Mouse (Mus musculus) hindbrain, embryonic 11.5 days (tissue): ENCODE results near the gene Cxcl10. TPM values are rescaled to one million over a fixed set of nuclear protein-coding genes. Genes with fewer than 3 reads are reported as not detected.
A peak's percentile ranks its signal among the peaks of the same experiment; 100 is the strongest.

Source experiments
- ATAC-seq: fragments of 200-750 bp; cut with Nextera tagmentation; 2 replicates; pipeline ENCODE4 v1.8.0; 2017; ENCODE audit warnings: mild to moderate bottlenecking, moderate TSS enrichment, moderate library complexity; ENCODE audit not compliant: low FRiP score
- DNase-seq: peaks from one replicate; pipeline ENCODE4 v3.0.0-alpha.2; 2015; ENCODE audit warnings: low spot score
- H3K27ac ChIP-seq: fragments of 300-500 bp; sonication (generic); 2 replicates; pipeline ENCODE4 v1.5.1; 2014; ENCODE audit warnings: mild to moderate bottlenecking, low read depth, low read length
- H3K27me3 ChIP-seq: fragments of 300-500 bp; sonication (generic); 2 replicates; pipeline ENCODE4 v1.6.1; 2014; ENCODE audit warnings: mild to moderate bottlenecking, low read length, moderate library complexity, mixed read lengths; ENCODE audit not compliant: control insufficient read depth, insufficient read depth
- H3K36me3 ChIP-seq: fragments of 300-500 bp; sonication (generic); 2 replicates; pipeline ENCODE4 v1.6.1; 2014; ENCODE audit warnings: mild to moderate bottlenecking, low read length, moderate library complexity, mixed read lengths; ENCODE audit not compliant: control insufficient read depth, insufficient read depth
- H3K4me1 ChIP-seq: fragments of 300-500 bp; sonication (generic); replicated peaks from 2 replicates; pipeline ENCODE4 v1.6.1; 2014; ENCODE audit warnings: low read length, mixed read lengths; ENCODE audit not compliant: control insufficient read depth, insufficient read depth
- H3K4me2 ChIP-seq: fragments of 300-500 bp; sonication (generic); replicated peaks from 2 replicates; pipeline ENCODE4 v1.6.1; 2014; ENCODE audit warnings: mild to moderate bottlenecking, low read depth, low read length
- H3K4me3 ChIP-seq: fragments of 300-500 bp; sonication (generic); 2 replicates; pipeline ENCODE4 v1.5.1; 2014; ENCODE audit warnings: low read depth, low read length
- H3K9ac ChIP-seq: fragments of 300-500 bp; sonication (generic); 2 replicates; pipeline ENCODE4 v1.6.1; 2014; ENCODE audit warnings: low read depth, low read length
- H3K9me3 ChIP-seq: fragments of 300-500 bp; sonication (generic); 2 replicates; pipeline ENCODE4 v1.6.1; 2016; ENCODE audit warnings: low read length; ENCODE audit not compliant: control insufficient read depth
- WGBS: fragments of 180-500 bp; shearing (Covaris S2); extraction: QIAGEN DNeasy Blood & Tissue Kit; methylation state at CpG from one replicate; pipeline ENCODE4 v1.1.7; 2014; 5-methylcytosine and 5-hydroxymethylcytosine counted together
- polyA plus RNA-seq: library from polyadenylated mRNA; unstranded; fragments of >200 nt; fragmentation: Nextera tagmentation; extraction: Ambion mirVana; gene quantifications from 2 replicates; pipeline ENCODE4 v1.2.1, GENCODE M21; 2014

Gene Cxcl10
- polyA plus RNA-seq, 1 experiment from 2014 or later = 0.57 TPM

- Histone ChIP-seq H3K27me3 (no peaks in the 10 kb centered on the region), H3K9ac (no peak overlapping the region), H3K9me3 (no peaks in the 10 kb centered on the region), H3K4me2 (no peak overlapping the region), H3K36me3 (no peaks in the 10 kb centered on the region), H3K4me3 (no peak overlapping the region), H3K27ac (no peak overlapping the region), H3K4me1 (no peaks in the 10 kb centered on the region)
- no peak for DNase-seq
- WGBS = 77% methylated on average over 8 of the region's 8 CpGs
- no peak for ATAC-seq
These were observed 26.9 kb downstream of the Cxcl10 start for GRCm38 (mm10) chr5:92321631-92322400.

- 93% methylated on average over 14 of the region's 14 CpGs for WGBS
- no peaks in the 10 kb centered on the region for H3K9me3 ChIP-seq
- no peak for ATAC-seq
These were observed 30.1 kb downstream of the Cxcl10 start for GRCm38 (mm10) chr5:92318596-92318995.

GRCm38 (mm10) chr5:92318119-92318518 lies 30.6 kb downstream of the Cxcl10 start:
- Histone ChIP-seq H3K4me1 (no peaks in the 10 kb centered on the region), H3K36me3 (no peaks in the 10 kb centered on the region), H3K9me3 (no peaks in the 10 kb centered on the region), H3K4me3 (no peak overlapping the region), H3K27ac (no peak overlapping the region), H3K27me3 (no peaks in the 10 kb centered on the region), H3K9ac (no peak overlapping the region), H3K4me2 (no peak overlapping the region)
- WGBS = 91% methylated on average over 7 of the region's 7 CpGs
- DNase-seq (no peak), ATAC-seq (no peak)

More at GRCm38 (mm10) chr5:92318596-92318995, 30.1 kb downstream of the Cxcl10 start:
- Histone ChIP-seq H3K9ac (no peak overlapping the region), H3K27me3 (no peaks in the 10 kb centered on the region), H3K36me3 (no peaks in the 10 kb centered on the region), H3K4me3 (no peak overlapping the region), H3K27ac (no peak overlapping the region), H3K4me2 (no peak overlapping the region), H3K4me1 (no peaks in the 10 kb centered on the region)
- no peak for DNase-seq

- H3K4me1 ChIP-seq = no peaks in the 10 kb centered on the region; the same call in 1 of the 2 replicates
- H3K27me3 ChIP-seq = no peaks in the 10 kb centered on the region
- no peak overlapping the region for H3K4me3 ChIP-seq
- WGBS = 81% methylated on average over 7 of the region's 7 CpGs
- no peaks in the 10 kb centered on the region for H3K36me3 ChIP-seq
- DNase-seq = no peak
- no peak overlapping the region for H3K27ac ChIP-seq
- H3K9ac ChIP-seq = no peak overlapping the region
- no peak overlapping the region for H3K4me2 ChIP-seq
- no peaks in the 10 kb centered on the region for H3K9me3 ChIP-seq
- no peak for ATAC-seq
These were observed 34.9 kb downstream of the Cxcl10 start for GRCm38 (mm10) chr5:92313776-92314175.

GRCm38 (mm10) chr5:92312046-92312715 lies 36.5 kb downstream of the Cxcl10 start:
- Histone ChIP-seq H3K4me3 (no peak overlapping the region), H3K36me3 (no peaks in the 10 kb centered on the region), H3K9me3 (no peaks in the 10 kb centered on the region), H3K9ac (no peak overlapping the region), H3K4me1 (no peaks in the 10 kb centered on the region; the same call in 1 of the 2 replicates), H3K27ac (no peak overlapping the region), H3K27me3 (no peaks in the 10 kb centered on the region), H3K4me2 (no peak overlapping the region)
- peak; percentile 89 for DNase-seq
- WGBS = 15% methylated on average over 13 of the region's 13 CpGs
- no peak for ATAC-seq

- peak; percentile 91 for DNase-seq
These were observed 38.8 kb downstream of the Cxcl10 start, which contains the start of gene Sdad1 for GRCm38 (mm10) chr5:92309681-92310511. Gene Sdad1 (minus strand): TSS chr5:92310479.

GRCm38 (mm10) chr5:92304291-92304690 lies 44.4 kb downstream of the Cxcl10 start:
- 89% methylated on average over 3 of the region's 3 CpGs for WGBS
- H3K4me3 ChIP-seq = no peak overlapping the region
- no peak for ATAC-seq

More at GRCm38 (mm10) chr5:92309681-92310511, 38.8 kb downstream of the Cxcl10 start, which contains the start of gene Sdad1:
- Histone ChIP-seq H3K4me3 (peak within 1 kb of the TSS; percentile 86), H3K9ac (peak within 1 kb of the TSS; percentile 80), H3K9me3 (no peaks in the 10 kb centered on the region), H3K36me3 (no peaks in the 10 kb centered on the region), H3K4me1 (no peaks in the 10 kb centered on the region; the same call in 1 of the 2 replicates), H3K27me3 (no peaks in the 10 kb centered on the region), H3K4me2 (peak within 1 kb of the TSS; percentile 76), H3K27ac (peak within 1 kb of the TSS; percentile 42; the same call in 1 of the 2 replicates)
- WGBS = 2% methylated on average over 41 of the region's 41 CpGs
- ATAC-seq = peak; percentile 96

GRCm38 (mm10) chr5:92302149-92302840 lies 46.4 kb downstream of the Cxcl10 start:
- no peaks in the 10 kb centered on the region for H3K4me1 ChIP-seq
- no peak for ATAC-seq
- H3K36me3 ChIP-seq = peaks cover 16% of the 10 kb centered on the region; the same call in 1 of the 2 replicates
- H3K27me3 ChIP-seq = no peaks in the 10 kb centered on the region
- H3K9me3 ChIP-seq = no peaks in the 10 kb centered on the region
- H3K4me2 ChIP-seq = no peak overlapping the region
- 93% methylated on average over 13 of the region's 13 CpGs for WGBS
- no peak overlapping the region for H3K27ac ChIP-seq
- no peak for DNase-seq
- H3K4me3 ChIP-seq = no peak overlapping the region
- H3K9ac ChIP-seq = no peak overlapping the region

More at GRCm38 (mm10) chr5:92304291-92304690, 44.4 kb downstream of the Cxcl10 start:
- H3K4me2 ChIP-seq = no peak overlapping the region
- peaks cover 13% of the 10 kb centered on the region; the same call in 1 of the 2 replicates for H3K36me3 ChIP-seq
- no peak overlapping the region for H3K9ac ChIP-seq
- no peak overlapping the region for H3K27ac ChIP-seq
- no peaks in the 10 kb centered on the region; the same call in 1 of the 2 replicates for H3K4me1 ChIP-seq
- no peaks in the 10 kb centered on the region for H3K9me3 ChIP-seq
- DNase-seq = no peak
- H3K27me3 ChIP-seq = no peaks in the 10 kb centered on the region
